Mouse (Mus musculus): ENCODE results near the gene Ano8. TPM values are rescaled to one million over a fixed set of nuclear protein-coding genes. Genes with fewer than 3 reads are reported as not detected.
A peak's percentile ranks its signal among the peaks of the same experiment; 100 is the strongest.

The Ano8 gene
- polyA plus RNA-seq, 1 experiment from 2014 or later, result 1.7 TPM

DNA sequence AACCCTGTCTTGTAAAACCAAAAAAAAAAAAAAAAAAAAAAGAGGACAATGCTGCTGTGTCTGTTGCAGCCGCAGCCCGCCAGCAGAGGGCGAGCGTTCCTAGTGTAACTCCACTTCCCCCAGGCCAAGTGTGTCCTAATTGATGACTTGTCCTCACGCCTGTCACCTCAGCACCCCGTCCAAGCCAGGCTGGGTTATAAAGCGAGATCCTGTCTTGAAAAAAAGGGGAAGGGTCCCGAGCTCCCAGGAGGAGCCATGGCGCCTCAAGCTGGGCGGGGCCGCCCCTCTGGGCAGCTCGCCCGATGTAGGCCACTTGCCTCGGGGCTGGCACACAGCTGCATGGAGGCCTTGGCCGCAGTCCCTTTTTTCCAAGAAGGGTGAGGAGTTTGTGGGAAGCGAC, 9.3 kb upstream of the Ano8 start:
- Histone ChIP-seq H3K4me2 (ENCODE audit: low read length) (no peak overlapping the region), H3K4me3 (ENCODE audit: low read depth, low read length) (no peak overlapping the region), H3K36me3 (ENCODE audit: control insufficient read depth, insufficient read depth, low read length) (peaks cover 37% of the 10 kb centered on the region), H3K9ac (ENCODE audit: low read length) (no peak overlapping the region), H3K27ac (ENCODE audit: low read depth) (0 out of 2 replicates have a peak overlapping the region, but pooled peaks have one; percentile 11), H3K27me3 (replicated peaks; ENCODE audit: control insufficient read depth, insufficient read depth, low read length) (no peaks in the 10 kb centered on the region), H3K4me1 (replicated peaks; ENCODE audit: control insufficient read depth, insufficient read depth, low read length) (peaks cover 26% of the 10 kb centered on the region), H3K9me3 (ENCODE audit: control insufficient read depth, low read length) (no peaks in the 10 kb centered on the region)
- WGBS, result 25% methylated on average over 16 of the region's 16 CpGs
- DNase-seq (ENCODE audit: low spot score), result peak; percentile 88
- peak; percentile 33; the same call in 1 of the 2 replicates for ATAC-seq (replicated peaks; ENCODE audit: low FRiP score, low TSS enrichment, low read depth)

DNA sequence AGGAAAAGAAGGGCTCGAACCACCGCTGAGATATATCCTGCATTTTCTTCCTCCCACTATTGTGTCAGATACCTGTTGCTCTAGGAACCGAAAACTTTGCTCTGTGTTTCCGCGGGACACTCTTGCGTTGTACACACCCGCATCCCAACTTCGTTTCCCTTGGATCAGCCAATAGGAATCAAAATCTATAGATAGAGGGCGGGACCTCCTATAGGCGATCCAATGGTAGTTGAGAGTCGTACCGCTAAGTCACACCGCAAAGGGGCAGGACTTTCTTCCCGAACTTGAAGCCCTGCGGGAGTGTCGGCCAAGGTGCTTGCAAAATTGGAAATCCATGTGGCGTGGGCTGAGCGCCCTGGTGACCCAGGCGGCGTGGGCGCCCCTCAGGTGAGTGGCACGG, 2.7 kb upstream of the Ano8 start:
- DNase-seq (ENCODE audit: low spot score), result peak; percentile 95
- no peaks in the 10 kb centered on the region for H3K9me3 ChIP-seq (ENCODE audit: control insufficient read depth, low read length)
- WGBS, result under 1% methylated on average over 22 of the region's 22 CpGs

DNA sequence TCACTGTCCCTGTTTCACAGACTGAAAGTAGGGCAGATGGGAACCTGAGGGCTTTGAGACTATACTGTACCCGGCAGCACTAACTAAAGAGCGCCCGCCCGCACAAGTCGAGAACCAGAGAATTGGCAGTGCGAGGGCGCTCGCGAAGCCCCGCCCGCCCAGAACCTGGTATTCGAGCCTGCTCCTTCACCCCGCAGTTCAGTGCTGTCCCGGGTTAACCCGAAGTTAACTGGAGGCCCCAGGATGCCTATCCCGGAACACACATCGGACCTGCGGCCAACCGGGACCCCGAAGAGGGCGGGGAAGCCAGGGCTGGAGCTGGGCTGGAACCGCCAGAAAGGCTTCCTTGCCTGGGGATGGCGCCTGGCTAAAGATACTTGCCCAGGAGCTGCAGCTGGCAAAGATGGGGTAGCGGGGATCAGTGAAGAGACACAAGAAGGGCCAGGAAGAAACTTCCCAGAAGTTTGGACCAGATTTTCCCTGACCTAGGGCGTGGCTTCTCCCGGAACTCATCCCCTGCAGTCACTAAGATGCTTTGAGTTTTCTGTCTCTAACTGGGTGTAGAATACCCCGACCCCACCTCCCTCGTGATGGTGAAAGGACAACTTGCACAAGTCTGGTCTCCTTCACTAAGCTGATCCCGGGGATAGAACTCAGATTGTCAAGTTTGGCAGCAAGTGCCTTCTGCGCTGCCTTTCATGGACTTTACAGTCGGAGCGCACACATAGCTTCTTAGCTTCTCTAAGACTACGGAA, 2.1 kb upstream of the Ano8 start, which contains the start of gene Gtpbp3:
TSS of gene Gtpbp3 (plus strand) at position 413 of the 755 bp plus-strand sequence.
- H3K4me3 ChIP-seq (ENCODE audit: low read depth, low read length), result peak within 1 kb of the TSS; percentile 86
- H3K27ac ChIP-seq (ENCODE audit: low read depth), result peak within 1 kb of the TSS; percentile 83
- peaks cover 15% of the 10 kb centered on the region for H3K4me1 ChIP-seq (replicated peaks; ENCODE audit: control insufficient read depth, insufficient read depth, low read length)
- DNase-seq (ENCODE audit: low spot score) (peak; percentile 84), ATAC-seq (replicated peaks; ENCODE audit: low FRiP score, low TSS enrichment, low read depth) (peak; percentile 37; the same call in 1 of the 2 replicates)
- peak within 1 kb of the TSS; percentile 67 for H3K9ac ChIP-seq (ENCODE audit: low read length)
- H3K36me3 ChIP-seq (ENCODE audit: control insufficient read depth, insufficient read depth, low read length), result peaks cover 25% of the 10 kb centered on the region
- peak within 1 kb of the TSS; percentile 95 for H3K4me2 ChIP-seq (ENCODE audit: low read length)
- no peaks in the 10 kb centered on the region for H3K27me3 ChIP-seq (replicated peaks; ENCODE audit: control insufficient read depth, insufficient read depth, low read length)
- no peaks in the 10 kb centered on the region for H3K9me3 ChIP-seq (ENCODE audit: control insufficient read depth, low read length)
- WGBS, result under 1% methylated on average over 33 of the region's 33 CpGs

More for the DNA sequence above, 2.7 kb upstream of the Ano8 start:
- Histone ChIP-seq H3K27ac (ENCODE audit: low read depth) (peak overlapping the region; percentile 83; the same call in 1 of the 2 replicates), H3K27me3 (replicated peaks; ENCODE audit: control insufficient read depth, insufficient read depth, low read length) (no peaks in the 10 kb centered on the region), H3K4me1 (replicated peaks; ENCODE audit: control insufficient read depth, insufficient read depth, low read length) (peaks cover 15% of the 10 kb centered on the region), H3K36me3 (ENCODE audit: control insufficient read depth, insufficient read depth, low read length) (peaks cover 28% of the 10 kb centered on the region), H3K9ac (ENCODE audit: low read length) (peak overlapping the region; percentile 67), H3K4me3 (ENCODE audit: low read depth, low read length) (peak overlapping the region; percentile 86), H3K4me2 (ENCODE audit: low read length) (peak overlapping the region; percentile 95)
- ATAC-seq (replicated peaks; ENCODE audit: low FRiP score, low TSS enrichment, low read depth), result peak; percentile 87

DNA sequence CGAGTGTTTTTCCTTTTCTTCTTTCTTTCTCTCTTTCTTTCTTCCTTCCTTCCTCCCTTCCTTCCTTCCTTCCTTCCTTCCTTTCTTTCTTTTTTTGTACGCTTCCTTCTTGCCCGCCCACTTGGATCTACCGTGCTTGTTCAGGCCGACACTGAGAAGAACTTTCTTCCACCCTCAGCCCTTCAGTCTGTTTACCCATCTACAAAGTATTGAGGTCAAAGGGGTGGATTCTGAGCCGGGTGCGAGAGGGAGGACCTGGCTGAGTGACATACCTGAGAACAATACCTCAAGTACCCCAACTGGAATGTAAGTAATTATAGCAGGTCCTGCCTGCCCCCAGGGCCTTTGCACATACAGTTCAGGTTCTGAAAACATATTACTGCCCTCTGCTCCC, 370 bp upstream of the Ano8 start:
- Histone ChIP-seq H3K27ac (ENCODE audit: low read depth) (peak overlapping the region; percentile 69; the same call in 1 of the 2 replicates), H3K9ac (ENCODE audit: low read length) (no peak overlapping the region), H3K4me1 (replicated peaks; ENCODE audit: control insufficient read depth, insufficient read depth, low read length) (peaks cover 15% of the 10 kb centered on the region), H3K36me3 (ENCODE audit: control insufficient read depth, insufficient read depth, low read length) (peaks cover 14% of the 10 kb centered on the region; the same call in 1 of the 2 replicates), H3K9me3 (ENCODE audit: control insufficient read depth, low read length) (no peaks in the 10 kb centered on the region), H3K27me3 (replicated peaks; ENCODE audit: control insufficient read depth, insufficient read depth, low read length) (no peaks in the 10 kb centered on the region), H3K4me2 (ENCODE audit: low read length) (peak overlapping the region; percentile 86), H3K4me3 (ENCODE audit: low read depth, low read length) (peak overlapping the region; percentile 79)
- 5% methylated on average over 7 of the region's 7 CpGs for WGBS
- ATAC-seq (replicated peaks; ENCODE audit: low FRiP score, low TSS enrichment, low read depth) (no peak), DNase-seq (ENCODE audit: low spot score) (no peak)

DNA sequence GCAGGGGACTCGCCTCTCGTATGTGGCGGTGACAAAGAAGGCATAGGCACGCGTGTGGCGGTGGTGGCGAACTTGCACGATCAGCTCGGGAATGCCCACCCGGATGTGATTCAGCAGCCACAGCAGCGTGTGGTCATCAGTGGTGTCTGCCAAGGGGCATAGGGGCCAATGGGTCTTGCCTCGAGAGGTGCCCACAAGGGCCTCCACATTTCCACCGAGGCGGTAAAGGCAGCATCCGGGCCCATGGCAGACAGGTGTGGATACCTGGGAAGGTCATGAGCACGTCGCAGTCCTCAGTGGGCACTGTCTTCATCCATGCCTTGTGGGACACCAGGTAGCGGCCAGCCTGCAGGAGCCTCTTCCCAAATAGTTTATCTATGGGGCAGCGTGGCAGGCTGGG, 1.0 kb downstream of the Ano8 start:
- Histone ChIP-seq H3K36me3 (ENCODE audit: control insufficient read depth, insufficient read depth, low read length) (0 out of 2 replicates have a peak, but pooled peaks cover 16% of the 10 kb centered on the region), H3K9me3 (ENCODE audit: control insufficient read depth, low read length) (no peaks in the 10 kb centered on the region), H3K4me1 (replicated peaks; ENCODE audit: control insufficient read depth, insufficient read depth, low read length) (peaks cover 15% of the 10 kb centered on the region), H3K27ac (ENCODE audit: low read depth) (no peak overlapping the region), H3K4me3 (ENCODE audit: low read depth, low read length) (no peak overlapping the region), H3K4me2 (ENCODE audit: low read length) (peak overlapping the region; percentile 86), H3K27me3 (replicated peaks; ENCODE audit: control insufficient read depth, insufficient read depth, low read length) (no peaks in the 10 kb centered on the region), H3K9ac (ENCODE audit: low read length) (no peak overlapping the region)
- 92% methylated on average over 19 of the region's 19 CpGs for WGBS
- ATAC-seq (replicated peaks; ENCODE audit: low FRiP score, low TSS enrichment, low read depth), result no peak
- no peak for DNase-seq (ENCODE audit: low spot score)

- H3K4me2 ChIP-seq (ENCODE audit: low read length), result no peak overlapping the region
- no peak for ATAC-seq (replicated peaks; ENCODE audit: low FRiP score, low TSS enrichment, low read depth)
- no peak overlapping the region for H3K27ac ChIP-seq (ENCODE audit: low read depth)
- DNase-seq (ENCODE audit: low spot score), result peak; percentile 82
- no peak overlapping the region for H3K4me3 ChIP-seq (ENCODE audit: low read depth, low read length)
- WGBS, result 49% methylated on average over 8 of the region's 8 CpGs
- H3K4me1 ChIP-seq (replicated peaks; ENCODE audit: control insufficient read depth, insufficient read depth, low read length), result peaks cover 7% of the 10 kb centered on the region; the same call in 1 of the 2 replicates
- H3K9ac ChIP-seq (ENCODE audit: low read length), result no peak overlapping the region
- no peaks in the 10 kb centered on the region for H3K9me3 ChIP-seq (ENCODE audit: control insufficient read depth, low read length)
- H3K27me3 ChIP-seq (replicated peaks; ENCODE audit: control insufficient read depth, insufficient read depth, low read length), result no peaks in the 10 kb centered on the region
- H3K36me3 ChIP-seq (ENCODE audit: control insufficient read depth, insufficient read depth, low read length), result peaks cover 23% of the 10 kb centered on the region; the same call in 1 of the 2 replicates
Observed at GRCm38 (mm10) chr8:71483932-71484331, 1.8 kb downstream of the Ano8 start.

- Histone ChIP-seq H3K27me3 (replicated peaks; ENCODE audit: control insufficient read depth, insufficient read depth, low read length) (no peaks in the 10 kb centered on the region), H3K27ac (ENCODE audit: low read depth) (no peak overlapping the region), H3K9me3 (ENCODE audit: control insufficient read depth, low read length) (no peaks in the 10 kb centered on the region)
Observed at GRCm38 (mm10) chr8:71478943-71479342, 6.8 kb downstream of the Ano8 start.

GRCm38 (mm10) chr8:71477196-71477845, 8.4 kb downstream of the Ano8 start:
- Histone ChIP-seq H3K27ac (ENCODE audit: low read depth) (no peak overlapping the region), H3K9ac (ENCODE audit: low read length) (peak overlapping the region; percentile 63; the same call in 1 of the 2 replicates), H3K27me3 (replicated peaks; ENCODE audit: control insufficient read depth, insufficient read depth, low read length) (no peaks in the 10 kb centered on the region), H3K4me2 (ENCODE audit: low read length) (peak overlapping the region; percentile 79), H3K4me3 (ENCODE audit: low read depth, low read length) (peak overlapping the region; percentile 51; the same call in 1 of the 2 replicates), H3K4me1 (replicated peaks; ENCODE audit: control insufficient read depth, insufficient read depth, low read length) (peaks cover 10% of the 10 kb centered on the region), H3K36me3 (ENCODE audit: control insufficient read depth, insufficient read depth, low read length) (peaks cover 55% of the 10 kb centered on the region), H3K9me3 (ENCODE audit: control insufficient read depth, low read length) (no peaks in the 10 kb centered on the region)
- DNase-seq (ENCODE audit: low spot score) (peak; percentile 58), ATAC-seq (replicated peaks; ENCODE audit: low FRiP score, low TSS enrichment, low read depth) (no peak)
- 49% methylated on average over 14 of the region's 14 CpGs for WGBS

More at GRCm38 (mm10) chr8:71478943-71479342, 6.8 kb downstream of the Ano8 start:
- no peak overlapping the region for H3K4me2 ChIP-seq (ENCODE audit: low read length)
- no peak overlapping the region for H3K9ac ChIP-seq (ENCODE audit: low read length)
- DNase-seq (ENCODE audit: low spot score) (no peak), ATAC-seq (replicated peaks; ENCODE audit: low FRiP score, low TSS enrichment, low read depth) (no peak)
- peaks cover 42% of the 10 kb centered on the region for H3K36me3 ChIP-seq (ENCODE audit: control insufficient read depth, insufficient read depth, low read length)
- H3K4me1 ChIP-seq (replicated peaks; ENCODE audit: control insufficient read depth, insufficient read depth, low read length), result peaks cover 10% of the 10 kb centered on the region
- H3K4me3 ChIP-seq (ENCODE audit: low read depth, low read length), result no peak overlapping the region
- 89% methylated on average over 11 of the region's 11 CpGs for WGBS
